Mouse (Mus musculus) ES-E14 (cell line): Measurements from ENCODE around the gene Ank3.

Source experiments
- CHD2 ChIP-seq: IDR thresholded peaks from 2 replicates; pipeline ENCODE4 v1.6.1; 2014; ENCODE audit warnings: mild to moderate bottlenecking, low read depth, low read length, inconsistent platforms
- HCFC1 ChIP-seq: IDR thresholded peaks from 2 replicates; pipeline ENCODE4 v1.6.1; 2012; ENCODE audit warnings: low read length, inconsistent platforms, borderline replicate concordance; ENCODE audit not compliant: insufficient read depth
- MAFK ChIP-seq: IDR thresholded peaks from 2 replicates; pipeline ENCODE4 v1.6.1; 2014; ENCODE audit warnings: mild to moderate bottlenecking, low read depth, low read length, inconsistent platforms; ENCODE audit not compliant: insufficient read depth
- ZNF384 ChIP-seq: IDR thresholded peaks from 2 replicates; pipeline ENCODE4 v1.6.1; 2012; ENCODE audit warnings: low read depth, low read length, inconsistent platforms

DNA sequence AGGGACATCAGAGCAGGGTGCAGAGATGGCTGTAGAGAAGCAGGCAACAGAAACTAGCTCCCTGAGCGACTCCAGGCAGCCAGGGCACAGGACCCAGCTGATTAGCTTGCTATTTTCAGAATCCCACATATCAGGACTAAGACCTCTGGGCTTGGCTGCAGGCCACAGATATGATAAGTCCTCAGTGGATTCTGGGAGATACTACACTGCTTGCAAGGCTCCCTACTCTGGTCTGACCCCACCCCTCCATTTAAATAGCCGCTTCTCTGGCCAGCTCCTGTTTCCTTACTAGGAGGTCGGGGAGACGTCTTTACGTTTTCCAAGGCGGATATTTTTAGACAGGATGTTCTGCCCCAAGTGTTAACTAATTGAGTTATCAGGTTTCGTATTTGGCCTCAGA lies 386.7 kb downstream of the Ank3 start:
- TF ChIP-seq ZNF384 (no peak), HCFC1 (no peak), CHD2 (no peak), MAFK (no peak)
